Mouse (Mus musculus) liver, embryonic 16.5 days (tissue): ENCODE data around the gene Pzp. TPM values are rescaled to one million over a fixed set of nuclear protein-coding genes. Genes with fewer than 3 reads are reported as not detected.

Source experiments
- ATAC-seq: fragments of 200-750 bp; cut with Nextera tagmentation; 2 replicates; pipeline ENCODE4 v1.8.0; 2017; ENCODE audit warnings: low read depth, mild to moderate bottlenecking, moderate number of reproducible peaks, moderate library complexity
- H3K27ac ChIP-seq: fragments of 300-500 bp; sonication (generic); 2 replicates; pipeline ENCODE4 v1.5.1; 2014; ENCODE audit warnings: mild to moderate bottlenecking, low read length
- H3K27me3 ChIP-seq: fragments of 300-500 bp; sonication (generic); 2 replicates; pipeline ENCODE4 v1.6.1; 2014; ENCODE audit warnings: low read depth, low read length, mixed read lengths; ENCODE audit not compliant: control insufficient read depth, insufficient read depth
- H3K36me3 ChIP-seq: fragments of 300-500 bp; sonication (generic); 2 replicates; pipeline ENCODE4 v1.6.1; 2014; ENCODE audit warnings: mild to moderate bottlenecking; ENCODE audit not compliant: control insufficient read depth, insufficient read depth
- H3K4me1 ChIP-seq: fragments of 300-500 bp; sonication (generic); 2 replicates; pipeline ENCODE4 v1.6.1; 2014; ENCODE audit warnings: low read depth, low read length, mixed read lengths; ENCODE audit not compliant: control insufficient read depth
- H3K4me2 ChIP-seq: fragments of 300-500 bp; sonication (generic); 2 replicates; pipeline ENCODE4 v1.6.1; 2014; ENCODE audit warnings: low read depth, low read length, mixed read lengths
- H3K4me3 ChIP-seq: fragments of 300-500 bp; sonication (generic); 2 replicates; pipeline ENCODE4 v1.5.1; 2014; ENCODE audit warnings: low read depth, mild to moderate bottlenecking, low read length
- H3K9ac ChIP-seq: fragments of 300-500 bp; sonication (generic); 2 replicates; pipeline ENCODE4 v1.6.1; 2014; ENCODE audit warnings: low read depth, low read length
- H3K9me3 ChIP-seq: fragments of 300-500 bp; sonication (generic); replicated peaks from 2 replicates; pipeline ENCODE4 v1.6.1; 2016; ENCODE audit warnings: low read length; ENCODE audit not compliant: control insufficient read depth
- WGBS: fragments of 180-500 bp; shearing (Covaris S2); extraction: QIAGEN DNeasy Blood & Tissue Kit; methylation state at CpG from one replicate; pipeline ENCODE4 v1.1.7; 2014; ENCODE audit not compliant: insufficient replicate concordance; 5-methylcytosine and 5-hydroxymethylcytosine counted together
- polyA plus RNA-seq: library from polyadenylated mRNA; unstranded; fragments of >200 nt; fragmentation: Nextera tagmentation; extraction: Ambion mirVana; gene quantifications from 2 replicates; pipeline ENCODE4 v1.2.1, GENCODE M21; 2015

Pzp gene
- polyA plus RNA-seq, 1 experiment from 2014 or later: 844 TPM

DNA sequence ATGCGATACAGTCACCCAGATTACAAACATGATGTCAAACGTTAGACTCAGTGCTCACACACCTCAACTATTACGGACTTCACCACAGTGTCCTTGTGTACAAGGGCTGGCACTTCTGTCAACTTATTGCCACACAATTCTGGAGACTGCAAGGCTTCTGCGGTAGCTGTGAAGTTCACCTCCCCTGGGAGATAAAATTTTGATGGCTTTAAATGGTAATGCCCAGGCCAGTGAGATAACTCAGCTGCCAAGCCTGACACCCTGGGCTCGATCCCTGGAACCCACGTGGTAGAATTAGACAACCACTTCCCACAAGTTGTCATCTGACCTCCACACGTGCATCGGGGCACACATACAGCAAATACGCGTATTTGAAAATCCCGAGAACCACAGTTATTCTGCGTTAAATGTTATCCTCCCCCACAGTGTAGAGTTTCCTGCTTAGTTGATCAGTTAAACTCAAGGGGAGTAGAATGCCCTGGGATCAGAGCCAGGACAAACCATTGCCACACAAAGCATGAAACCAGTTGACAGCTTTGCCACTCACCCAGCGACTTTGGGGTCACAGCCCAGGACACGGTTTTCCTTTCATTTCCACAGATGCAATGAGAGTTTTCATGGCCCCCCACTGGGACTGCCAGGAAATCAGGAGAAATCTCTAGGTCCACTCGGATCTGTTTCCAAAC is 31.7 kb downstream of the Pzp start:
- Histone ChIP-seq H3K27me3 (no peaks in the 10 kb centered on the region), H3K9ac (no peak overlapping the region), H3K4me3 (no peak overlapping the region), H3K36me3 (0 out of 2 replicates have a peak, but pooled peaks cover 4% of the 10 kb centered on the region), H3K4me1 (no peaks in the 10 kb centered on the region), H3K9me3 (no peaks in the 10 kb centered on the region), H3K4me2 (no peak overlapping the region), H3K27ac (no peak overlapping the region)
- 58% methylated on average over 15 of the region's 15 CpGs for WGBS
- ATAC-seq: no peak

DNA sequence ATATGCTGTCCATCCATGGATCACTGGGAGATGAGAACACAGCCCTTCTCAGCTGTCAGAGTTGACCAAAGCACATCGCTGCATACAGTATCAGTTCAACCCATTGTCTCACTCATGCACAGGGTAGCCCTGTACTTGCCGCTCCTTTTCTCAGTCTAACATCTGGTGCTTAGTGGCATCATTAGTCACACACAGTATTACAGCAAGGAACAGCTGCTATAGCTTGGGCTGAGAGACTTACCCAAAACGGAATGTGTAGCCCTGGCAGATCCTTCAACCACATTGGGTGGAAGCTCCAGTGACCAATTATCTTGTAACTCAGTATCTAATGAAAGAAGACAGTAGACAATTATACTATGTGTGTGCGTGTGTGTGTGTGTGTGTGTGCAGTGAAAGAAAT is 34.6 kb downstream of the Pzp start:
- H3K4me1 ChIP-seq: no peaks in the 10 kb centered on the region
- H3K4me2 ChIP-seq: no peak overlapping the region
- no peak overlapping the region for H3K4me3 ChIP-seq
- peaks cover 4% of the 10 kb centered on the region; the same call in 1 of the 2 replicates for H3K36me3 ChIP-seq
- no peaks in the 10 kb centered on the region for H3K27me3 ChIP-seq
- H3K27ac ChIP-seq: no peak overlapping the region
- H3K9me3 ChIP-seq: no peaks in the 10 kb centered on the region
- no peak overlapping the region for H3K9ac ChIP-seq
- 71% methylated on average over 4 of the region's 4 CpGs for WGBS
- no peak for ATAC-seq

GRCm38 (mm10) chr6:128490141-128490540 is 36.4 kb downstream of the Pzp start:
- Histone ChIP-seq H3K9ac (no peak overlapping the region), H3K9me3 (no peaks in the 10 kb centered on the region), H3K4me1 (no peaks in the 10 kb centered on the region), H3K4me2 (no peak overlapping the region), H3K27ac (no peak overlapping the region), H3K27me3 (no peaks in the 10 kb centered on the region), H3K36me3 (peaks cover 5% of the 10 kb centered on the region), H3K4me3 (no peak overlapping the region)
- 74% methylated on average over 10 of the region's 10 CpGs for WGBS
- no peak for ATAC-seq

DNA sequence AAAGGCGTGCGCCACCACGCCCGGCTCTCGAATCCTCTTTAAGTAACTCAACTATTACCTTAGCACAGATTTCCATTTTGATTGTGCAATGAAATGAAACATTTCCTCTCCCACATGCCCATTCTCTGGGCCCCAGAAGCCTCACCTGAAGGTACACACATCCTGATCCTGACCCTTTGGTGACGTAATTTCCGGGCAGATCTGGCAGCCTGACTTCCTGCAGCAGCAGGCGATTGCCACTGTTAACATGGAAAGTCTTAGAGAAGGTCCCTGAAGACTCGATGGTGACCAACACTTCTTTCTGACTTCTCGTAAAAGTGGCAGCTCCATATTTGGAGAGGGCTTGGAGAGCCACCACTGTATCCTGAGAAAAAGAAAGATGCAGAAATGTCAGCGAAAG is 38.8 kb downstream of the Pzp start:
- Histone ChIP-seq H3K36me3 (peaks cover 6% of the 10 kb centered on the region), H3K4me2 (no peak overlapping the region), H3K4me3 (no peak overlapping the region), H3K27me3 (no peaks in the 10 kb centered on the region), H3K27ac (no peak overlapping the region), H3K4me1 (no peaks in the 10 kb centered on the region), H3K9ac (no peak overlapping the region), H3K9me3 (no peaks in the 10 kb centered on the region)
- ATAC-seq: no peak
- WGBS: 67% methylated on average over 11 of the region's 11 CpGs

GRCm38 (mm10) chr6:128479463-128480454 is 46.8 kb downstream of the Pzp start:
- no peak overlapping the region for H3K4me3 ChIP-seq
- H3K9me3 ChIP-seq: no peaks in the 10 kb centered on the region
- no peaks in the 10 kb centered on the region for H3K36me3 ChIP-seq
- H3K9ac ChIP-seq: no peak overlapping the region
- peak; percentile 80 for ATAC-seq
- no peaks in the 10 kb centered on the region for H3K4me1 ChIP-seq
- no peak overlapping the region for H3K27ac ChIP-seq
- no peaks in the 10 kb centered on the region for H3K27me3 ChIP-seq
- H3K4me2 ChIP-seq: peak overlapping the region; percentile 12; the same call in 1 of the 2 replicates
- 14% methylated on average over 26 of the region's 26 CpGs for WGBS

GRCm38 (mm10) chr6:128477495-128477894 is 49.0 kb downstream of the Pzp start:
- ATAC-seq: no peak
- WGBS: 28% methylated on average over 4 of the region's 4 CpGs
- no peaks in the 10 kb centered on the region for H3K36me3 ChIP-seq

GRCm38 (mm10) chr6:128474112-128474511 is 52.4 kb downstream of the Pzp start:
- H3K27me3 ChIP-seq: no peaks in the 10 kb centered on the region
- H3K4me1 ChIP-seq: no peaks in the 10 kb centered on the region
- H3K9me3 ChIP-seq: no peaks in the 10 kb centered on the region
- H3K27ac ChIP-seq: no peak overlapping the region
- no peak for ATAC-seq
- no peak overlapping the region for H3K4me3 ChIP-seq
- H3K9ac ChIP-seq: no peak overlapping the region
- no peaks in the 10 kb centered on the region for H3K36me3 ChIP-seq
- 57% methylated on average over 6 of the region's 6 CpGs for WGBS
- no peak overlapping the region for H3K4me2 ChIP-seq

More at GRCm38 (mm10) chr6:128477495-128477894, 49.0 kb downstream of the Pzp start:
- H3K27me3 ChIP-seq: no peaks in the 10 kb centered on the region
- H3K4me2 ChIP-seq: no peak overlapping the region
- H3K9ac ChIP-seq: no peak overlapping the region
- no peaks in the 10 kb centered on the region for H3K4me1 ChIP-seq
- no peak overlapping the region for H3K4me3 ChIP-seq
- H3K9me3 ChIP-seq: no peaks in the 10 kb centered on the region
- no peak overlapping the region for H3K27ac ChIP-seq

- H3K9ac ChIP-seq: no peak overlapping the region
- peaks cover 16% of the 10 kb centered on the region for H3K4me1 ChIP-seq
- no peak for ATAC-seq
- no peaks in the 10 kb centered on the region for H3K36me3 ChIP-seq
- no peaks in the 10 kb centered on the region for H3K27me3 ChIP-seq
- no peaks in the 10 kb centered on the region for H3K9me3 ChIP-seq
- no peak overlapping the region for H3K4me3 ChIP-seq
- WGBS: 4% methylated on average over 12 of the region's 12 CpGs
- H3K4me2 ChIP-seq: no peak overlapping the region
- H3K27ac ChIP-seq: no peak overlapping the region
Measured at GRCm38 (mm10) chr6:128469451-128469850, 57.1 kb downstream of the Pzp start.

GRCm38 (mm10) chr6:128467298-128467697 is 59.2 kb downstream of the Pzp start:
- Histone ChIP-seq H3K27ac (no peak overlapping the region), H3K36me3 (no peaks in the 10 kb centered on the region), H3K9ac (no peak overlapping the region), H3K4me2 (no peak overlapping the region), H3K4me1 (peaks cover 16% of the 10 kb centered on the region), H3K9me3 (no peaks in the 10 kb centered on the region), H3K27me3 (no peaks in the 10 kb centered on the region), H3K4me3 (no peak overlapping the region)
- WGBS: 36% methylated on average over 2 of the region's 2 CpGs
- ATAC-seq: no peak
